ENCODE assay signal across 26 mouse cellular contexts in genomic region chr13:91599594-91599993, GRCm38 (mm10).
A peak's percentile ranks its signal among the peaks of the same experiment; 100 is the strongest.
DNase-seq lines count a peak whose midpoint lies in the region; ATAC-seq and TF ChIP-seq lines count a peak whose summit lies in the region.
"Had no signal": no experiment of that assay in that cellular context is flagged by ENCODE, and none has a peak within 500 bp of the region (broad histone marks: within the 10 kb centered on the region; RNA-seq: fewer than 3 reads in every experiment).

No protein-coding gene starts in this region.

- no peak for TF ChIP-seq POLR2A in thymus, adult 2 months (IDR thresholded peaks at IDR 0.05; ENCODE audit: control insufficient read depth, extremely low read depth, insufficient read depth, low read length, poor library complexity)

- 92% methylated on average over 3 of the region's 3 CpGs for WGBS in lung, postnatal 0 days
- WGBS in thymus, adult 2 months, result 97% methylated on average over 3 of the region's 3 CpGs

- no peaks in the 10 kb centered on the region for H3K4me1 ChIP-seq in lung, postnatal 0 days (ENCODE audit: insufficient read depth, low read depth, low read length)
- H3K4me1 ChIP-seq in thymus, adult 2 months (replicated peaks; ENCODE audit: control insufficient read depth, insufficient read depth, low read length), result no peaks in the 10 kb centered on the region
- H3K4me1 ChIP-seq: forebrain, embryonic 13.5 days; heart, embryonic 12.5 days; hindbrain, embryonic 15.5 days; limb, embryonic 13.5 days; liver, embryonic 12.5 days had no signal

- no peak overlapping the region for H3K9ac ChIP-seq in lung, postnatal 0 days (replicated peaks; ENCODE audit: low read depth)
- H3K9ac ChIP-seq: forebrain, embryonic 13.5 days; heart, embryonic 12.5 days; hindbrain, embryonic 15.5 days; limb, embryonic 13.5 days; liver, embryonic 12.5 days had no signal

- H3K4me3 ChIP-seq in lung, postnatal 0 days (ENCODE audit: low read depth, low read length), result no peak overlapping the region
- no peak overlapping the region for H3K4me3 ChIP-seq in thymus, adult 2 months (ENCODE audit: control insufficient read depth, insufficient read depth, low read length)
- H3K4me3 ChIP-seq: forebrain, embryonic 13.5 days; heart, adult 2 months; heart, embryonic 12.5 days; hindbrain, embryonic 15.5 days; left cerebral cortex, adult 2 months; limb, embryonic 13.5 days; liver, embryonic 12.5 days had no signal

- H3K36me3 ChIP-seq in lung, postnatal 0 days (ENCODE audit: insufficient read depth, low read length), result no peaks in the 10 kb centered on the region
- H3K36me3 ChIP-seq in thymus, adult 2 months (ENCODE audit: control insufficient read depth, insufficient read depth, low read length), result no peaks in the 10 kb centered on the region; the same call in 1 of the 2 replicates
- H3K36me3 ChIP-seq: hindbrain, embryonic 15.5 days; liver, embryonic 12.5 days had no signal

- no peak for ATAC-seq in lung, postnatal 0 days
- peak; percentile 97 for ATAC-seq in granulocyte monocyte progenitor cell, adult 5-6 weeks (replicated peaks; ENCODE audit: poor library complexity, severe bottlenecking)
- peak; percentile 99 for ATAC-seq in neutrophil, adult 5-6 weeks (ENCODE audit: extremely low read depth, insufficient number of reproducible peaks, low FRiP score, poor library complexity, severe bottlenecking)
- ATAC-seq: forebrain, embryonic 13.5 days; inflammation-experienced regulatory T-cells, adult 6 months; liver, embryonic 12.5 days had no signal

- no peaks in the 10 kb centered on the region for H3K9me3 ChIP-seq in lung, postnatal 0 days (ENCODE audit: low read length)
- H3K9me3 ChIP-seq: forebrain, embryonic 13.5 days; G1E; heart, embryonic 12.5 days; hindbrain, embryonic 15.5 days; liver, embryonic 12.5 days had no signal

- no peak overlapping the region for H3K4me2 ChIP-seq in lung, postnatal 0 days (replicated peaks; ENCODE audit: low read depth, low read length)
- H3K4me2 ChIP-seq: forebrain, embryonic 13.5 days; heart, embryonic 12.5 days; hindbrain, embryonic 15.5 days; limb, embryonic 13.5 days; liver, embryonic 12.5 days had no signal

- no peak for TF ChIP-seq EP300 in lung, postnatal 0 days (IDR thresholded peaks at IDR 0.05)

- H3K27me3 ChIP-seq in lung, postnatal 0 days (replicated peaks; ENCODE audit: insufficient read depth, low read length), result no peaks in the 10 kb centered on the region
- no peaks in the 10 kb centered on the region for H3K27me3 ChIP-seq in thymus, adult 2 months (ENCODE audit: control insufficient read depth, insufficient read depth, low read length)
- H3K27me3 ChIP-seq: forebrain, embryonic 13.5 days; heart, embryonic 12.5 days; hindbrain, embryonic 15.5 days; limb, embryonic 13.5 days; liver, embryonic 12.5 days had no signal

- no peak for TF ChIP-seq CTCF in lung, postnatal 0 days (IDR thresholded peaks at IDR 0.05)
- no peak for TF ChIP-seq CTCF in thymus, adult 2 months (IDR thresholded peaks at IDR 0.05; ENCODE audit: borderline replicate concordance, control insufficient read depth, extremely low read depth, insufficient read depth, low read length, poor library complexity)

- no peak overlapping the region for H3K27ac ChIP-seq in lung, postnatal 0 days (ENCODE audit: low read length)
- H3K27ac ChIP-seq in thymus, adult 2 months (ENCODE audit: control insufficient read depth, insufficient read depth, low read length), result no peak overlapping the region
- H3K27ac ChIP-seq: forebrain, embryonic 13.5 days; heart, adult 2 months; hindbrain, embryonic 15.5 days; left cerebral cortex, adult 2 months; limb, embryonic 13.5 days; liver, embryonic 12.5 days had no signal

- DNase-seq in lung, postnatal 36 days, result peak; percentile 23
- no peak for DNase-seq in lung, postnatal 0 days (ENCODE audit: low spot score)
- DNase-seq in A20 (ENCODE audit: low read depth, low spot score), result peak; percentile 68
- no peak for DNase-seq in retina, postnatal 1 day
- no peak for DNase-seq in thymus, adult 2 months
- DNase-seq: adrenal gland, adult 8-10 months; cerebellum, adult 8-10 months; cerebellum, postnatal 25 days; gastrocnemius, postnatal 25 days; heart, adult 2 months; heart, postnatal 4 days; kidney, adult 11 months; kidney, postnatal 25 days; lung, adult 18-20 months; lung, postnatal 10 days; midbrain, embryonic 14.5 days had no signal

Comparison
In these comparisons a context has a peak if more than half of its experiments do, and no peak if none do; other contexts are left out.
1. DNase-seq: peak in lung, postnatal 36 days (single experiment) and A20 (single experiment); none in lung, postnatal 0 days (single experiment), retina, postnatal 1 day (single experiment) and thymus, adult 2 months (single experiment).